Mouse (Mus musculus): Measurements from ENCODE around the gene Spp2. TPM values are rescaled to one million over a fixed set of nuclear protein-coding genes. Genes with fewer than 3 reads are reported as not detected.
A peak's percentile ranks its signal among the peaks of the same experiment; 100 is the strongest.

Gene Spp2
- total RNA-seq, 2 experiments from 2014 or later = not detected

DNA sequence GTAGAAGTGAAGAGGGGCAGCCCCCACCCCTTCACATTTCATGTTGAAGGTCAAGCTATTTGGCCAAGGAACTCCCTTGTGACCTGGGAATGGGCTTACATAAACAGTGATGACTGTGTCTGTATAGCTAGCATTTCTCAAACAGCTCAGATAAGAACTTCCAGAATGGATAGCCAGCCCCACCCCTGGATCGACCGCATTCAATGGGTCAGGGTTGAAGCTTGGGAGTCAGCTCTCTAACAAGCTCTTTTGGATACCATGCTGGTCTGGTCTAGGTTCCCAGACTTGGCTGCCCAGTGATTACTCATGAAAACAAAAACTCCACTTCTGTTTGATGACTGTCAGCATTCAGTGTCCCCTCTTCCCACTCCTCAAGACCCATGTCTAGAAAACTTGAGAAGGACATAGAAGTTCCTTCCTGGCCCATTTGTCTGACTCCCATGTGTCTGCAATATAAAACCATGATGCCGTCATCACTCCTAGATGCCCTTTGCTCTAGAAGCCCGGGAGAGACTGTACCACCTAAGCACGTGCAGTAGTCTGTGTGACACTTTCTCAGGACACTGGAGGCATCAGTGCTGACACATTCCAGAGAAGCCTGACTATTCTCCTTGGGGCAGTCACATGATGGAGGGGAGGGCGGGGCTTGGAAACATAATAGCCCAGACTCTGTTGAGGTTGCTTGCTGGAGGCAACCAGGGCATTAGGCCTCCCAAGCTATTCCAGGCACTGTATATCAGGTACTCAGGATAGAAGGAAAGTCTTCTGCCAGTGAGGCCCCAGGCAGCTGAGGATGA, 57.5 kb downstream of the Spp2 start:
- no peak for ATAC-seq (replicated peaks; ENCODE audit: poor library complexity, severe bottlenecking)

DNA sequence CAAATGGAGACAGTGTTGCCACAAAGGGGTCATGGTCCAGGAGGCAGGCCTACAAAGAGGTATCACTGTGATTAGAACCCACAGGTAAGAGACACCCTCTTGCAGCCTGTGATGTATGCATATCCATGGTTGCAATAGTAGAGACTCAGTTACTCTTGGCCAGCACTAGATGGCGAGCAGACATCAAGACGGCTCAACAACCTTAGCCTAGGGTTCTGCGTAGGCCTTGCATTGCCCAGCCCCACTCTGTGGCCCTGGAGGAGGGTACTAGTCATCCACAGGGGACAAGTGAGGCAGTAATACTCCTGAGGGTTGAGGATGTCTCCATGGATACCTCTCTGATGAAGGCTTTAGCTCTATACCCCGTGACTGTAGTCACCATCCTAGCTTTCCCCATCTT, 59.0 kb downstream of the Spp2 start:
- peak; percentile 37; the same call in 1 of the 2 replicates for ATAC-seq (replicated peaks; ENCODE audit: poor library complexity, severe bottlenecking)

DNA sequence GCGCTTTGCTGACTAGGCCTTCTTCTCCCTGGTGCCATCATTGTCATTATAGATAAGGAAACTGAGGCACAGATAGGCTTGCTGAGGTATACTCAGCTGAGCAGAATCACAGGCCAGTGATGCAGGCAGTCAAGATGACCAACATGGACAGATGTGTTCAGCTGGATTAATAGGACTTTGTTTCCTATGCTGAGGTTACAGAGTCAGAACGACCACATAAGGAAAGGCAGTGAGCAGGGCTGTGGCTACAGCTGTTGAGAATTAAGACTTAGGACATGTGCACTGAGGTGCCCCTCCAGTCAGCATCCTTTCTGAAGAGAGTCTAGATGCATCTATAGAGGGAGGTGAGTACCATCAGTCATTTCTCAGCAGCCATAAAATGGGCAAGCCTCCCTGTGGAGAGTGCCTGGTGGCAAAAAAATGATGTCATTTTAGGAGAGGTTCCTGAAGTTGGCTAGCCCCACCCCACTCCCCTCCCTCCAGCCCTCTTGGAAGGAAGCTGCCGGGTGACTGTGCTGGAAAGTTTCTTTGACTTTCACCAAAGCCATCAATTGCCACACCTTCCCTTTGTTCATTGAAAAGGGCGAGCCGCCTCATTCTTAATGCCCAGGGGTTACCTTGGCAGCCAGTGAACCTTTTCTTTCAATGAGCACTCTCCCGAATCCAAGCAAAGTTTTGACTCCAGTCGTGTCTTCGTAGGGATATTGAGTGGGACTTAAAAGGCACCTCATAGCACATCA, 59.7 kb downstream of the Spp2 start:
- ATAC-seq (replicated peaks; ENCODE audit: poor library complexity, severe bottlenecking) = no peak

DNA sequence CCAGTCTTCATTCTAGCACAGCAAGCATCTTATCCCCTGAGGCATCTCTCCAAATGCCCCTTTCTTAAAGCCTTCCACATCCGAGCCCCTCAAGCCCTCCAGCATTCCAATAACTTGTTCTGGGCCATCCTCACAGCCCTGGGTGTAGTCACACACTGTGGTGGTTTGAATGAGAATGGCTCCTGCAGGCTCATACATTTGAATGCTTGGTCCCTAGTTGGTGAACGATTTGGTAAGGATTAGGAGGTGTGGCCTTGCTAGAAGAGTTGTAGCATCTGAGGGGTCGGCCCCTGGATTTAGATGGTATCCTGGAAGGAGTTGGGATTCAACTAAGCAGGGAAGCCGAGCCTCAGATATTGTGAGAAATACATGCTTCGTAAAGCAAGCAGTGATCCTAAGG, 61.1 kb downstream of the Spp2 start:
- ATAC-seq (replicated peaks; ENCODE audit: poor library complexity, severe bottlenecking) = no peak

DNA sequence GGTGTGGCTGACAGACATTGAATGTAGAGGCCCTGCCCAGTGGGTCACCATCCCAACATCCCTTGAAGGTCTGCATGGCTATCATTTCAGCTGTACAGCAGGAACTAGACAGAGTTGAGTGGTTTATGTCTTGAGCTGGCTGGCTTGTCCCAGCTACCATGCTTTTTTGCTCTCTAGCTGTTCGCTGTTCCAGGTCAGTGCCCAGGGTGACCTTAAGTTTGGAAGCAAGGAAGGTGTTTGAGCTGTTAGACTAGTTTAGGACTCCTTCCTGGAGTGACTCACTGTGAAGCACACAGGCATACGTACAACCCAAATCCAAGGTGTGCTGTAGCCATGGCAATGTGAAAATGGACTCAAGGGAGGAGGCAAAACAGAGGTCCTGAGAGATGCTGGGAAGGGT, 61.6 kb downstream of the Spp2 start:
- ATAC-seq (replicated peaks; ENCODE audit: poor library complexity, severe bottlenecking) = no peak

DNA sequence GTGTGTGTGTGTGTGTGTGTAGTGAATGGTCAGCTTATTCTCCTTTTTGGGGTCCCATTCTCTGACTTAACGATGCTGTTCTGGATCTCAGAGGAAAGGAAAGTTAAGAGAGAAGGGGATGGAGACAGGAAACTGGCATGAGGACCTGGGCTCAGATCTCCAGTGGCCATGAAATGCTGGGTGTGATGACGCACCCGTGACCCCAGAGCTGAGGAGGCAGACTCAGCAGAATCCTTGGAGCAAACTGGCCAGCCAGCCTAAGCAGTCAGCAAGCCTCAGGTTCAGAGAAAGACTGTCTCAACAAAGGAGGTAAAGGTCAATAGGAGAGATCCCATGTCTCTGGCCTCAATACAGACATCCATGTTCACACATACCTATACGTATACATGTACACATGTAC, 63.0 kb downstream of the Spp2 start:
- ATAC-seq (replicated peaks; ENCODE audit: poor library complexity, severe bottlenecking) = no peak

DNA sequence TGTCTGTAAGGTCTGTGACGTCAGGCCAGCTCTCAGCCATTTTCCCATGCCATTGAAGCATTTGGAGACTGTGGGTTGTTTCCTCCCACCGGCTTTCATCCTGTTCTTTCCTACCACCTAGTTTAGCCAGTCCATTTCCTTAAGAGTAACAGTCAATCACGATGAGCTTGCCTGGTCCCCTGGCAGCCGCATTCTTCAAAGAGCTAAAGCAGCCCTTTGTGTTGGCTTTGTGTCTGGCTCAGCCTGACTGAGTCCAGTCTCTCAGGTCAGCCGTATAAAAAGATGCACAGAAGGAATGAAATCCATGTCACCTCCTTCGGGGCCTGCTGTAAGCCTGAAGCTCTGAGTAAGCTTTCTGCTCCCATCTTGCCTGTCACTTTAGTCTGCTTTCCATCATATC, 65.5 kb downstream of the Spp2 start:
- no peak for ATAC-seq (replicated peaks; ENCODE audit: poor library complexity, severe bottlenecking)

DNA sequence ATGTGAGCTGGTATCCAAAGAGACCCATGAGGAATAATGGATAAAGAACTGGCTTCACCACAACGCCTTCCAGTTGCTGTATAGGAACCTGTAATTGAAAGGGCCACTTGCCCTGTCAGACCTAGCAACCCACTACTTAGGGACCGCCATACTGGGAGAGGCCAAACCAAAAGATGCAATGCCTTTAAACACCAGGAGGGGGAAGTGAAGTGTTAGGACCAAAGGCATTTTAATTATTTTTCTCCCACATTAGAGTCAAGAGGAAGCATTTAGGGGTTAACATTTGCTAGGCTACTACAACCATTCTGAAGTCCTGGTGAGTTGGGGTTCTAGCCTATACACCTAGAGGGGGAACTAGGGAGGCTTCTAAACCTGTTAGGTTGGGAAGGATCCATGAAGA, 67.1 kb downstream of the Spp2 start:
- peak; percentile 53; the same call in 1 of the 2 replicates for ATAC-seq (replicated peaks; ENCODE audit: poor library complexity, severe bottlenecking)

DNA sequence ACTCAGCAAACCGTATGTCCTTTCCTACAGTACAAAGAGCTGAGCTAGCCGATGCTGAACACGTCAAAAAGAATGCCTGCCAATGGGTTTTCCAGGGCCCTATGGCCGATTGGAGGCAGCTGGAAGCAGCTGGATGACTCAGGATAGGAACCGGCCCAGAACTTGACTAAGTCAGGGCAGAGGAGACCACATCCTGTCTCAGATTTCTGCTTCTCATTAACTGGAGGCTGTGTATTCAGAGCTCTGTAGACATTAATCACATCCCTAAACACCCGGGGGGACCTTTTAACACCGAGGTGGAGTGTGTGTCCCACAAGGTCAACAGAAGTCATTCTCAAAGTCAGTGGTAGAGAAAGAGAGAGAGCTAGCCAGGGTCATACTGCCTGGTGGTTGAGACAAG, 67.8 kb downstream of the Spp2 start:
- peak; percentile 60 for ATAC-seq (replicated peaks; ENCODE audit: poor library complexity, severe bottlenecking)

DNA sequence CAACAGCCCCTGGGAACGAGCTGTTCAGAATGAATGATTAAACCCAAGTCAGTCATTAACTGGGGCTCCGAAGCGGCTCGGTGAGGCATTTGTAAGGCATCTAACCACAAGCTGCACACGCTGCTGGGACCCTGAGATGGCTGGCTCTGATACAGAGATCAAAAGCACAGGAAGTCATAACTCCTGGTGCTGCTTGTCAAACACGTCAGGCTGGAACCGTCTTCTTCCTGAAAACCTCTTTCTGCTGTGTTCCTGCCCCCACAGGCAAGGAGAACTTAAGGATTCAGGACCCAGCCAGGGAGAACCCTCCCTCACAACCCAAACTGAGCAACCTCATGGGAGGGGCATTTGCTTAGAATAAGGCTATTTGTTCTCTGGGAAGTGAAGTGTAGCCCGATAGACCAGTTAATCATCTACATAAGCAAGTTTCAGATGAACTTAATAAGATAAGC, 68.8 kb downstream of the Spp2 start:
- no peak for ATAC-seq (replicated peaks; ENCODE audit: poor library complexity, severe bottlenecking)

Other genes with a start within 250 kb of the Spp2 start
- 1.4 and 7.4 TPM in 2 replicates for gene Ugt1a5, start 240.9 kb upstream of the Spp2 start, total RNA-seq (2014; fragmentation: Nextera tagmentation)
- gene Ugt1a5, start 240.9 kb upstream of the Spp2 start, total RNA-seq (2017) = 0.98 and 0.99 TPM in 2 replicates
- 1.2 and 2.5 TPM in 2 replicates for gene Ugt1a2, start 206.4 kb upstream of the Spp2 start, total RNA-seq (2014; fragmentation: Nextera tagmentation)
- gene Ugt1a2, start 206.4 kb upstream of the Spp2 start, total RNA-seq (2017) = not detected in 2 replicates
- not detected in 2 replicates for gene Dnajb3, start 201.2 kb upstream of the Spp2 start, total RNA-seq (2014; fragmentation: Nextera tagmentation)
- gene Dnajb3, start 201.2 kb upstream of the Spp2 start, total RNA-seq (2017) = 1.1 TPM in 1 of 2 replicates, not detected in the other
- gene Ugt1a1, start 195.0 kb upstream of the Spp2 start, total RNA-seq (2014; fragmentation: Nextera tagmentation) = 0.83 and 1.2 TPM in 2 replicates
- gene Ugt1a1, start 195.0 kb upstream of the Spp2 start, total RNA-seq (2017) = 0.72 TPM in 1 of 2 replicates, not detected in the other
- 0.34 TPM in 1 of 2 replicates, not detected in the other for gene Mroh2a, start 180.0 kb upstream of the Spp2 start, total RNA-seq (2014; fragmentation: Nextera tagmentation)
- gene Mroh2a, start 180.0 kb upstream of the Spp2 start, total RNA-seq (2017) = 0.10 and 0.13 TPM in 2 replicates
- 116 and 136 TPM in 2 replicates for gene Hjurp, start 129.3 kb upstream of the Spp2 start, total RNA-seq (2014; fragmentation: Nextera tagmentation)
- gene Hjurp, start 129.3 kb upstream of the Spp2 start, total RNA-seq (2017) = 142 and 147 TPM in 2 replicates
- gene Trpm8, start 129.3 kb upstream of the Spp2 start, total RNA-seq (2014; fragmentation: Nextera tagmentation) = not detected in 2 replicates
- not detected in 2 replicates for gene Trpm8, start 129.3 kb upstream of the Spp2 start, total RNA-seq (2017)
- 2.4 and 3.1 TPM in 2 replicates for gene Glrp1, start 103.1 kb downstream of the Spp2 start, total RNA-seq (2014; fragmentation: Nextera tagmentation)
- 0.77 and 3.8 TPM in 2 replicates for gene Glrp1, start 103.1 kb downstream of the Spp2 start, total RNA-seq (2017)